Mouse (Mus musculus) MEL-GATA-1-ER (cell line): Measurements from ENCODE around the gene Rnf43.

Experiments used
- DNase-seq: peaks from one replicate; pipeline ENCODE4 v3.0.0-alpha.2; 2012; ENCODE audit warnings: low read depth; ENCODE audit errors: extremely low read depth

Rnf43 gene

GRCm38 (mm10) chr11:87709513-87710261 lies 47.2 kb downstream of the Rnf43 start:
- no peak for DNase-seq

DNA sequence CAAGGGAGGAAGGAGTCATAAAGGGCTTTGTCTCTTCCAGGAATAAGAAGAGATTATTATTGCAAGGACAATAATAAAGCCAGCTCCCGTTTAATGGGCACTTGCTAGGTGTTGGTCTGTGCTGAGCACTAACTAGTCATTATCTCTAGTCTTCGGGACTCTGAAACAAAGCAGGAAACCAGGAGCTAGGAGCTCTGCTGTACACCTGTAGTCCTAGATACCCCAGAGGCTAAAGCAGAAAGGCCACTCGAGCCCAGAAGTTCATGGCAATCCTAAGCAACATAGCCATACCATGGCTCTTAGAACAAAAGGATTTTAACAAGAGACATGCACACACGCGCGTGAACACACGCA lies 47.7 kb downstream of the Rnf43 start:
- DNase-seq, result no peak

DNA sequence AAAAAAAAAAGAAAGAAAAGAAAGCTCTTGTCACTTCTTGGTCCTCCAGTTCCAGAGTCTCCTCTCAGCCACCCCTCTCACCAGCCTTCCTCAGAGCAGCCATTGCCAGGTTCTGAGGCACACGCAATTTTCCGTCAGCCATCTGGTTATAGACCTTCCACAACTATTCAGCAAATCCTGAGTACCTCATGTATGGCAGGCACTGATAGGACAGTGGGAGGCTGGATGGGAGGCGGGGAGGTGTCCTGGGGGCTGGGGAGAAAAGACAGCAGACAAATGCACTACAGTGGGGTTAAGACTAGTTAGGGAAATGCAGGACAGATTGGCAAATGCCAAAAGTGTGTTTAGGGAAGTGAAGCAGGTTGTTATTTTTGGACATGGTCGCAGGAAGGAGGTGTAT lies 49.7 kb downstream of the Rnf43 start:
- DNase-seq, result no peak

DNA sequence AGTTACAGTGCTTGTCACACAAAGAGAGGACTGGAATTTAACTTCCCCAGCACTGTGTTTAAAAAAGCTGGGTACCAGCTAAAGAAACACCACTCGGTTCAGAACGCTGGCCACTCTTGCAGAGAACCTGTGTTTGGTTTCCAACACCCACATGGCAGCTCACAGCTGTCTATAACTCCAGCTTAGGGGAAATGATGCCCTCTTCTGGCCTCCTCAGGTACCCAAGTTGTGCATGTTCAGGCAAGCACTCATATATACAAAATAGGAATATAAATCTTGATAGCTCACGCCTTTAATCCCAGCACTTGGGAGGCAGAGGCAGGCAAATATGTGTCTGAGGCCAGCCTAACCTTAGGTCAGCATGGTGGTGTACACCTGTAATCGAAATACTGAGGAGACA lies 53.5 kb downstream of the Rnf43 start:
- no peak for DNase-seq

DNA sequence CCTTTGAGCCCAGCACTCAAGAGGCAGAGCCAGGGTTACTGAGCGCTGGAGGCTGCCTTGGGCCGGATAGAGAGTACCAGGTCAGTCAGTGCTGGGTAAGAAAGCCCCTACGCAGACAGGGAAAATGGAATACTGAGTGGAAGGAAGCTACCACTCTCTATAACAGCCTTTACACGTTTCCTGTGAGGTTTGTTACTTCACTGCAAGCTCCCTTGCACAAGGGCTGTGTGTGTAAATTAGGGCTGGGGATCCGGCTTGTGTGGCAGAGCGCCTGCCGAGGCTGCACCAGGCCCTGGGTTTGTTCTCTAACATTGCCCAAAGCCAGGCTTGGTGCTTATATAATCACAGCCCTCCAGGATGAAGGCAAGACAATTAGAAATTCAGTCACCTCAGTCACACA lies 57.0 kb downstream of the Rnf43 start:
- no peak for DNase-seq

- DNase-seq, result no peak
Observed at GRCm38 (mm10) chr11:87720324-87720723, 57.8 kb downstream of the Rnf43 start.

GRCm38 (mm10) chr11:87720839-87721238 lies 58.3 kb downstream of the Rnf43 start:
- no peak for DNase-seq

GRCm38 (mm10) chr11:87722168-87722567 lies 59.6 kb downstream of the Rnf43 start:
- no peak for DNase-seq

- DNase-seq, result no peak
Observed at GRCm38 (mm10) chr11:87722891-87723290, 60.4 kb downstream of the Rnf43 start.

DNA sequence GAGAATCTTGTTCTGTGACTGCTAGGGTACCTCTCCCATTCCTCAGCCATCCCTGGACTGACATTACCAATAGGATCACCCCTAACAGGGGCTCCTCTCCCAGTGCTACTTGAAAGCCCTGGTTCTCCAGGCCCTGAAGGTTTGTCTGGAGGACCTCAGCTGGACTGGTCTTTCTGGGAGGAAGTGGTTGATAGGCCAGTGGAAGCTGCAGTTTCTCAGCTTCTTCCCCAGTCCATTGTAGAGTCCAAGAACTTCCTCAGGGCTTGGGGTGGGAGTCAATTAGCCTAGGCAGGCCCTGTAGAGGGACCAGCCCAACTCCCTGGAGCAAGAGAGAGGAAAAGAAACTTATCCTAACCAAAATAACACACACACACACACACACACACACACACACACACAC lies 63.0 kb downstream of the Rnf43 start:
- no peak for DNase-seq

GRCm38 (mm10) chr11:87725964-87726562 lies 63.5 kb downstream of the Rnf43 start:
- DNase-seq, result peak; percentile 99

GRCm38 (mm10) chr11:87727021-87727420 lies 64.5 kb downstream of the Rnf43 start:
- DNase-seq, result no peak

DNA sequence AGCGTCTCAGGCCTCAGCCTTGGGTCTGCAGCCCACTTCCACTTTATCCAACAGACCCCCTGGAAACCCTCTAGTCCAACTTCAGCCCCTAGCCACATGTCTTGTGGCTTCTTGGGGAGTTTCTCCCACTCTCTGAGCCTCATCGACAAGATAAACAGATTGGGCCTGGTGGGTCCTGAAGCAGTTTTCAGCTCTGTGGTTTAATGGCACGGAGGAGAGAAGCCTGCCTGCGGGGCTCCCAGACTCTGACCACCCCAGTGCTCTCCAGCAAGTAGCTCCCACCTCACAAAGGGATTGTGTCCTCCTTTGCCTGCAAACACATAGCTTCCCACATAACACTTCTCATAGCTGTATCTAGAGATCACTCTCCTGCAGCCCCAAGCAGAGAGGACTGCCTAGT lies 64.9 kb downstream of the Rnf43 start:
- no peak for DNase-seq

DNA sequence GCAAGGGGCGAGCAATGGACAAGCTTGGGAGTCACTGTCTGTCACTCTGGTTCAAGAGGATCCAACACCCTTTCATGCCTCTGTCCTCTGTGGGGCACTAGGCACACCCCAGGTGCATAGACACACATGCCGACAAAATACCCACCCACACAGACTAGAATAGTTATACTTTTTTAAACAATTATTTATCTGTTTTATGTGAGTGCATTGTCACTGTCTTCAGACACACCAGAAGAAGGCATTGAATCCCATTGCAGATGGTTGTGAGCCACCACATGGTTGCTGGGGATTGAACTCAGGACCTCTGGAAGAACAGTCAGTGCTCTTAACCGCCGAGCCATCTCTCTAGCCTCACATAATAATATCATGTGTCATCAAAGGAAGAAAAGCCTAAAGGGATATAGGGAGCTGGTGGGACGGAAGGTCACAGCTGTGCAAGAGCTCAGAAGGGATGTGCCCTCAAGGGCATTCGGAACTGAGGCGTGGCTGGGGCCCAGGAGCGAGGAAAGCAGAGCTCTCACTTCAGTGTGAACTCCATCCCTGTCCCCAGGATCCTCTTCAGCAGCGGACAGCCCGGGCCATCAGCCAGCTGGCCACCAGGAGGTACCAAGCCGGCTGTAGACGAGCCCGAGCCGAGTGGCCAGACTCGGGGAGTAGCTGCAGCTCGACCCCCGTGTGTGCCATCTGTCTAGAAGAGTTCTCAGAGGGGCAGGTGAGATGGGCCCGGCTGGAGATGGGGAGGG lies 66.5 kb downstream of the Rnf43 start:
- DNase-seq, result no peak

DNA sequence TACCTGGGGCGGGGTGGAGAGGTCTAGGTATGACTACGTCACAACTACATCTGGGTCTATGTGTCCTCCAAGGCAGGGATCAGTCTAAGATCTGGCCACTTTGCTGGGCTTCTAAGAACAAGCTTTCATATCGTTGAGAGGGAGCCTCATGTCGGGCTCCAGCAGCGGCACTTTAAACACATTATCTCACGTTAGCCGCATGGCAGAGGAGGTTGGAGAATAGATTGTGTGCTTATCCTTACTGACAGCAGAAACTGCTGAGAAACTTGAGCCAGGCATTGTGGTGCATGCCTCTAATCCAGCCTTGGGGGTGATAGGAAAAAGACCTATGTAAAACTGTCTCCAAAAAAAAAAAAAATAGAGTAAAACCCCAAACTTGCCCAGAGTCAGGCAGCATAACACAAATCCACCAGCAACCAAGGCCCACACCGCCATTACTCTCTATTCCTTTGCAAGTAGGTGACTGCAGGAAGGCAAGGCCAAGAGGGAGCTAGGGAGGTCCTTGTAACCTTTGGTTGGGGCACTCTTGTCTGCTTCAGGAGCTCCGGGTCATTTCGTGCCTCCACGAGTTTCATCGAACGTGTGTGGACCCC lies 67.2 kb downstream of the Rnf43 start:
- DNase-seq, result no peak

DNA sequence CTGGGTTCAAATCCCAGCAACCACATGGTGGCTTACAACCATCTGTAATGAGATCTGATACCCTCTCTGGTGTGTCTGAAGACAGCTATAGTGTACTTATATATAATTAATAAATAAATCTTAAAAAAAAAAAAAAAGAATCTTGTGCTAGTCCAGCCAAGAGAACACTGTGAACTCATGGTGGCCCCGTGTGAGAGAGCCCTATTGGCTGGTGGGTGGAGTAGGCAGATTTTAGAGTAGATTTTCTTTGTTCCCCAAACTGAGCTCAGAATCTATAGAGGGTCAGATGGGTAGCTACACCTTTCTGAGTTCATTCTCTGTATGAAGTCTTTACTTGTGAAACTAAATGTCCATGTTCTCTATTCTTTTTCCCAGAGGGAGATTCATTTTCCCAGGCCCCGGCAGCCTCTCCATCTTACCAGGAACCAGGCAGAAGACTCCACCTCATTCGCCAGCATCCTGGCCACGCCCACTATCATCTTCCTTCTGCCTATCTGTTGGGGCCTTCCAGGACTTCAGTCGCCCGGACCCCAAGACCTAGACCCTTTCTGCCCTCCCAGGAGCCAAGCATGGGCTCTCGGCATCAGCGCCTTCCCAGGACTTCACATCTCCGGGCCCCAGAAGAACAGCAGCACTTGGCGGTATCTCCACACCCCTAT lies 68.3 kb downstream of the Rnf43 start:
- no peak for DNase-seq

GRCm38 (mm10) chr11:87734346-87734745 lies 71.8 kb downstream of the Rnf43 start:
- no peak for DNase-seq

- no peak for DNase-seq
Observed at GRCm38 (mm10) chr11:87735691-87736090, 73.2 kb downstream of the Rnf43 start.

DNA sequence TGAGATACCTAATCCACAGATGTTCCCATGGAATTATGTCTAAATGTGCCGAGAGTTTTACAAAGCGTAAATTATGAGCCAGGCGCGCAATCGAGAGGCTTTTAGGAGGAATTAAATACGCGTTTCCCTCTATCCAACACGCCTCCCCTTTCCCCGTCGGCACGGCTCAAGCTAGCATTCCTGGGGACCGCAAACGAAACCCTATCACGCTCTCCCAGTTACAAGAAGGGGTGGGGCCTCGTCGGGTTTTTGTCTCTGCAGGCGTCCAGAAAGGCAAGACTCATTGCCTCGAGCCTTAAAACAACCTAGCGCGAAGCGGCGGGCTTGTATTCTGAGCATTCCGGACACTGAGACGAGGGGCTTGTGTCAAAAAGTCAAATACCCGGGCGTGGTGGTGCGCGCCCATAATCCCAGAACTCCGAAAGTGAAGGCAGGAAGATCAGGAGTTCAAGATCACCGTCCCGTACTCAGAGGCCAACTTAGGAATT lies 74.2 kb downstream of the Rnf43 start:
- no peak for DNase-seq

DNA sequence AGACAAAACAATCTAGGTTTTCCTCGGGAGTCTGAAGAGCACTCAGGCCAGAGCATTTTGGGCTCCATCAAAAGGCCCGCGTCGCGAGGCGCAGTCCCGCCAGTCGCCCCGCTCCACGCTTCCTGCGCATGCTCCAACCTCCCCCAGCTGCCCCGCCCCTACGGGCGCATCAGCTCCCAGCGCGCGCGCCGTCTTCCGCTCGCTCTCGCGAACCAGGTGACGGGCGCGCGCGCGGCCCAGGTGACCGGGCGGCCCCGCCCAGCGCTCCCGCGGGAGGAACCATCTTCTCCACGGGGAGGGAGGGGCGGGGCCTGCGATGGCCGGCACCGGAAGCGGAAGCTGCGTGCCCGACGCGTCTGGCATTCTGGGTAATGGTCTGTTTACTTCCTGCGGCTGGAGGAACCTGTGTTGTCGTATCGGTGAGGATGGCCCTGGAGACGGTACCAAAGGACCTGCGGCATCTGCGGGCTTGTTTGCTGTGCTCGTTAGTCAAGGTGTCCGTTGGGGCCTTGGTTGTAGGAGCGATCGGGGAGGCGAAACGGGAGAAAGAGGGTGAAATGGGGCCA lies 74.7 kb downstream of the Rnf43 start, which contains the start of gene Supt4a:
Supt4a (plus strand) TSS at position 378 of the 566 bp plus-strand sequence.
- peak; percentile 81 for DNase-seq

DNA sequence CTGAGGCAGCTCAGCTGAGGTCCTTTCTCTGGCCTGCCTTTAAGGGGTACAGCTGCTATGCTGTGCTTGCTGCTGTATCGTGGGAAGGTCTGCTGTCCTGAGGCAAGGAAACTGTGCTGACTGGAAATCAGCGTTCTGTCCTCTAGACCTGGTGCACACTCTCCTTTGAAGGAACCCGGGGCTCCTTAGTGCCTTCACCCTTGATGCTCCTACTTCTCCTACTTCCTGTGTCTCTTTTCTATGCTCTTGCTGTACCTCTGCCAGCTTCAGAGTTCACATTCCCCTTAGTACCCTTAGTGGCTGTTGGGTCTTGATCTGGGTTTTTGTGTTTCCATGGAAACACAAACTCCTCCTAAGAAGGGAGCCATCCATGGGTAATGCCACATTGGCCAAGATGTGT lies 81.2 kb downstream of the Rnf43 start:
- no peak for DNase-seq
